Mouse (Mus musculus) hematopoietic stem cell, adult 5-6 weeks (primary cell): ENCODE measurements at regions not wholly inside any gene's neighbourhood (a gene's known extent, or its start where the extent isn't known, plus 50 kb on each side); places are given as distances from the start of the nearest gene placed in this dataset.
A peak's percentile ranks its signal among the peaks of the same experiment; 100 is the strongest.

Experiments used
- ATAC-seq, 2 experiments: fragments of 125-278 bp in 1 of 2; replicated peaks in 1 of 2; 2 replicates each; pipeline ENCODE4 v1.8.0; 2016 to 2017; ENCODE audit warnings: inconsistent platforms in 2 of 2, mild to moderate bottlenecking in 2 of 2, moderate number of reproducible peaks in 2 of 2, low read depth in 1 of 2, moderate TSS enrichment in 1 of 2; ENCODE audit not compliant: low FRiP score in 2 of 2, poor library complexity in 2 of 2, severe bottlenecking in 2 of 2, insufficient read depth in 1 of 2, low TSS enrichment in 1 of 2

- no peak for ATAC-seq
Observed at GRCm38 (mm10) chr15:62091746-62092659, 1169.2 kb upstream of the A1bg start.

- no peak for ATAC-seq
Observed at GRCm38 (mm10) chr15:62091144-62091543, 1168.3 kb upstream of the A1bg start.

GRCm38 (mm10) chr15:62088341-62088740, 1165.5 kb upstream of the A1bg start:
- no peak for ATAC-seq

- ATAC-seq: no peak
Observed at GRCm38 (mm10) chr15:62087755-62088154, 1164.9 kb upstream of the A1bg start.

GRCm38 (mm10) chr15:62086037-62086436, 1163.2 kb upstream of the A1bg start:
- ATAC-seq: no peak

GRCm38 (mm10) chr15:62083347-62083746, 1160.5 kb upstream of the A1bg start:
- ATAC-seq: no peak

GRCm38 (mm10) chr15:62082539-62082938, 1159.7 kb upstream of the A1bg start:
- ATAC-seq: no peak

GRCm38 (mm10) chr15:62079155-62080109, 1156.6 kb upstream of the A1bg start:
- peak; percentile 48 to 62; a peak in 3 of 4 replicates for ATAC-seq

GRCm38 (mm10) chr15:62076552-62077234, 1153.9 kb upstream of the A1bg start:
- ATAC-seq: no peak

- ATAC-seq: no peak
Observed at GRCm38 (mm10) chr15:62074735-62075134, 1151.9 kb upstream of the A1bg start.

GRCm38 (mm10) chr15:62073595-62073994, 1150.8 kb upstream of the A1bg start:
- no peak for ATAC-seq

GRCm38 (mm10) chr15:62071311-62071710, 1148.5 kb upstream of the A1bg start:
- no peak for ATAC-seq

- ATAC-seq: no peak
Observed at GRCm38 (mm10) chr15:62068422-62069160, 1145.8 kb upstream of the A1bg start.

- no peak for ATAC-seq
Observed at GRCm38 (mm10) chr15:62064399-62064798, 1141.6 kb upstream of the A1bg start.

GRCm38 (mm10) chr15:62057449-62057848, 1134.6 kb upstream of the A1bg start:
- no peak; a peak in 1 of 4 replicates for ATAC-seq

- ATAC-seq: no peak
Observed at GRCm38 (mm10) chr15:62056889-62057288, 1134.1 kb upstream of the A1bg start.

GRCm38 (mm10) chr15:62056401-62056800, 1133.6 kb upstream of the A1bg start:
- ATAC-seq: peak in 1 of 2 experiments; percentile 56; a peak in 2 of 4 replicates
